In genomic region chr7:28467213-28467751, GRCm38 (mm10) we compare ENCODE assay signal across 9 mouse cellular contexts. TPM values are rescaled to one million over a fixed set of nuclear protein-coding genes. Genes with fewer than 3 reads are reported as not detected.
A peak's percentile ranks its signal among the peaks of the same experiment; 100 is the strongest.
DNase-seq lines count a peak whose midpoint lies in the region; ATAC-seq and TF ChIP-seq lines count a peak whose summit lies in the region.
"Had no signal": no experiment of that assay in that cellular context is flagged by ENCODE, and none has a peak within 500 bp of the region (broad histone marks: within the 10 kb centered on the region; RNA-seq: fewer than 3 reads in every experiment).

No protein-coding gene starts in this region.

- H3K27ac ChIP-seq in heart, adult 2 months: no peak overlapping the region
- H3K27ac ChIP-seq in heart, postnatal 0 days (ENCODE audit: low read depth): no peak overlapping the region
- H3K27ac ChIP-seq in stomach, postnatal 0 days (replicated peaks): no peak overlapping the region
- H3K27ac ChIP-seq: macrophage had no signal

- no peaks in the 10 kb centered on the region for H3K9me3 ChIP-seq in heart, postnatal 0 days (replicated peaks; ENCODE audit: control insufficient read depth, low read length)
- no peaks in the 10 kb centered on the region for H3K9me3 ChIP-seq in stomach, postnatal 0 days (ENCODE audit: control insufficient read depth, low read length)

- WGBS in heart, adult 2 months: 1% methylated on average over 61 of the region's 63 CpGs
- WGBS in heart, postnatal 0 days: 1% methylated on average over 55 of the region's 63 CpGs
- WGBS in stomach, postnatal 0 days: 2% methylated on average over 33 of the region's 63 CpGs

- TF ChIP-seq POLR2A in heart, adult 2 months (IDR thresholded peaks at IDR 0.05; ENCODE audit: insufficient read depth, low read depth, low read length): no peak

- peak overlapping the region; percentile 92 for H3K4me2 ChIP-seq in heart, postnatal 0 days (ENCODE audit: low read depth, low read length)
- H3K4me2 ChIP-seq in stomach, postnatal 0 days (replicated peaks; ENCODE audit: low read depth): peak overlapping the region; percentile 91

- ATAC-seq in heart, postnatal 0 days (ENCODE audit: insufficient read depth, low read depth): peak; percentile 64; the same call in 1 of the 2 replicates
- ATAC-seq in stomach, postnatal 0 days (ENCODE audit: low FRiP score, low TSS enrichment): peak; percentile 75
- ATAC-seq in frontal cortex, adult (ENCODE audit: low TSS enrichment): no peak

- no peak for TF ChIP-seq EP300 in heart, adult 2 months (IDR thresholded peaks at IDR 0.05; ENCODE audit: insufficient read depth, low read depth, low read length)
- TF ChIP-seq EP300 in heart, postnatal 0 days (IDR thresholded peaks at IDR 0.05; ENCODE audit: low read depth): no peak
- TF ChIP-seq EP300 in stomach, postnatal 0 days (optimal IDR thresholded peaks at IDR 0.05): no peak

- TF ChIP-seq CTCF in heart, adult 2 months (IDR thresholded peaks at IDR 0.05): no peak
- TF ChIP-seq CTCF in heart, postnatal 0 days (IDR thresholded peaks at IDR 0.05; ENCODE audit: low read depth): no peak
- peak; percentile 27 for TF ChIP-seq CTCF in stomach, postnatal 0 days (IDR thresholded peaks at IDR 0.05; ENCODE audit: low read depth)

- no peaks in the 10 kb centered on the region for H3K79me2 ChIP-seq in heart, adult 2 months (replicated peaks; ENCODE audit: control insufficient read depth, insufficient read depth, low read length)

- peak; percentile 53 to 57 for DNase-seq in heart, adult 2 months
- DNase-seq in heart, adult 8-10 months (ENCODE audit: low spot score): no peak
- peak; percentile 85 for DNase-seq in embryo, embryonic 11 days
- DNase-seq in heart, postnatal 0 days (ENCODE audit: low spot score): no peak
- DNase-seq in kidney, postnatal 14 days: peak; percentile 83
- peak; percentile 81 to 83 for DNase-seq in lung, postnatal 4 days
- DNase-seq in stomach, postnatal 0 days (ENCODE audit: low spot score): peak; percentile 82

- H3K4me1 ChIP-seq in heart, adult 2 months (ENCODE audit: control insufficient read depth, insufficient read depth, low read length): no peaks in the 10 kb centered on the region
- peaks cover 9% of the 10 kb centered on the region; the same call in 1 of the 2 replicates for H3K4me1 ChIP-seq in heart, postnatal 0 days (ENCODE audit: control insufficient read depth, insufficient read depth)
- 0 out of 2 replicates have a peak, but pooled peaks cover 4% of the 10 kb centered on the region for H3K4me1 ChIP-seq in stomach, postnatal 0 days (replicated peaks; ENCODE audit: control insufficient read depth, insufficient read depth)

- H3K4me3 ChIP-seq in heart, adult 2 months: peak overlapping the region; percentile 46
- peak overlapping the region; percentile 52 for H3K4me3 ChIP-seq in heart, postnatal 0 days (ENCODE audit: low read depth, low read length)
- H3K4me3 ChIP-seq in stomach, postnatal 0 days (ENCODE audit: low read depth, low read length): peak overlapping the region; percentile 47

- intact Hi-C loops in heart, adult 2 months (cut with DNase I): no loop called here

- no peaks in the 10 kb centered on the region for H3K36me3 ChIP-seq in heart, adult 2 months (ENCODE audit: control insufficient read depth, insufficient read depth, low read length)
- no peaks in the 10 kb centered on the region for H3K36me3 ChIP-seq in heart, postnatal 0 days (replicated peaks; ENCODE audit: control insufficient read depth, insufficient read depth, low read length)
- H3K36me3 ChIP-seq in stomach, postnatal 0 days (ENCODE audit: control insufficient read depth, insufficient read depth, low read length): no peaks in the 10 kb centered on the region

- peaks cover 15% of the 10 kb centered on the region for H3K27me3 ChIP-seq in heart, adult 2 months (ENCODE audit: control insufficient read depth, insufficient read depth, low read length)
- peaks cover 23% of the 10 kb centered on the region for H3K27me3 ChIP-seq in heart, postnatal 0 days (ENCODE audit: control insufficient read depth, insufficient read depth, low read length)
- H3K27me3 ChIP-seq in stomach, postnatal 0 days (ENCODE audit: control insufficient read depth, insufficient read depth, low read length): no peaks in the 10 kb centered on the region

- H3K9ac ChIP-seq in heart, adult 2 months (ENCODE audit: low read depth, low read length): peak overlapping the region; percentile 35
- H3K9ac ChIP-seq in heart, postnatal 0 days (replicated peaks; ENCODE audit: low read depth, low read length): peak overlapping the region; percentile 33; the same call in 1 of the 2 replicates
- H3K9ac ChIP-seq in stomach, postnatal 0 days (ENCODE audit: low read length): peak overlapping the region; percentile 55

RNA-seq across cellular contexts. Expression of gene Lrfn1, which starts 15.5 kb away (rescaled TPM):
- under 1 TPM; 0.68 to 0.73 TPM for total RNA-seq in heart, adult 2 months (2021)
- polyA plus RNA-seq in heart, adult 2 months (2012; rRNA removed): 0.82 and 1.3 TPM in 2 replicates
- total RNA-seq in heart, adult 8-10 months (2022): under 1 TPM; 0.43 to 0.82 (median 0.61) TPM
- 1.4 and 3.9 TPM in 2 replicates for total RNA-seq in heart, postnatal 0 days (2014; rRNA removed; ENCODE audit: low replicate concordance)
- polyA plus RNA-seq in heart, postnatal 0 days (2015; fragmentation: Nextera tagmentation; extraction: Ambion mirVana): 0.31 and 0.55 TPM in 2 replicates
- 0.96 and 1.3 TPM in 2 replicates for polyA plus RNA-seq in stomach, postnatal 0 days (2015; fragmentation: Nextera tagmentation; extraction: Ambion mirVana)

RNA-seq across cellular contexts. Expression of gene Gmfg, which starts 30.0 kb away (rescaled TPM):
- total RNA-seq in heart, adult 2 months (2021): 1 to 10 TPM; 3.8 to 5.3 TPM
- polyA plus RNA-seq in heart, adult 2 months (2012; rRNA removed): 6.8 and 7.1 TPM in 2 replicates
- 1 to 10 TPM; 3.5 to 5.7 (median 4.8) TPM for total RNA-seq in heart, adult 8-10 months (2022)
- total RNA-seq in heart, postnatal 0 days (2014; rRNA removed; ENCODE audit: low replicate concordance): 1.5 and 3.0 TPM in 2 replicates
- polyA plus RNA-seq in heart, postnatal 0 days (2015; fragmentation: Nextera tagmentation; extraction: Ambion mirVana): 8.9 and 9.8 TPM in 2 replicates
- 18.9 and 23.1 TPM in 2 replicates for polyA plus RNA-seq in stomach, postnatal 0 days (2015; fragmentation: Nextera tagmentation; extraction: Ambion mirVana)

RNA-seq across cellular contexts. Expression of gene Ifnl2, which starts 43.0 kb away (rescaled TPM):
- total RNA-seq in heart, adult 2 months (2021): not detected
- not detected in 2 replicates for polyA plus RNA-seq in heart, adult 2 months (2012; rRNA removed)
- not detected for total RNA-seq in heart, adult 8-10 months (2022)
- not detected in 2 replicates for total RNA-seq in heart, postnatal 0 days (2014; rRNA removed; ENCODE audit: low replicate concordance)
- not detected in 2 replicates for polyA plus RNA-seq in heart, postnatal 0 days (2015; fragmentation: Nextera tagmentation; extraction: Ambion mirVana)
- not detected in 2 replicates for polyA plus RNA-seq in stomach, postnatal 0 days (2015; fragmentation: Nextera tagmentation; extraction: Ambion mirVana)
- polyA plus RNA-seq: macrophage had no signal

RNA-seq across cellular contexts. Expression of gene Ifnl3, which starts 55.4 kb away (rescaled TPM):
- total RNA-seq in heart, adult 2 months (2021): not detected
- not detected in 2 replicates for polyA plus RNA-seq in heart, adult 2 months (2012; rRNA removed)
- total RNA-seq in heart, adult 8-10 months (2022): not detected
- total RNA-seq in heart, postnatal 0 days (2014; rRNA removed; ENCODE audit: low replicate concordance): not detected in 2 replicates
- polyA plus RNA-seq in heart, postnatal 0 days (2015; fragmentation: Nextera tagmentation; extraction: Ambion mirVana): not detected in 2 replicates
- not detected in 2 replicates for polyA plus RNA-seq in stomach, postnatal 0 days (2015; fragmentation: Nextera tagmentation; extraction: Ambion mirVana)
- polyA plus RNA-seq: macrophage had no signal

Comparison
In these comparisons a context has a peak if more than half of its experiments do, and no peak if none do; other contexts are left out.
1. DNase-seq: peak in heart, adult 2 months (2 of 2), embryo, embryonic 11 days (single experiment), kidney, postnatal 14 days (single experiment), lung, postnatal 4 days (2 of 2) and stomach, postnatal 0 days (single experiment); none in heart, adult 8-10 months (single experiment) and heart, postnatal 0 days (single experiment).
2. Peak in every context shown above with its lines, with median percentiles within 50 percentile points of each other: H3K4me3 ChIP-seq and H3K9ac ChIP-seq.